ENCODE assay signal across 32 mouse cellular contexts in the genomic region with DNA sequence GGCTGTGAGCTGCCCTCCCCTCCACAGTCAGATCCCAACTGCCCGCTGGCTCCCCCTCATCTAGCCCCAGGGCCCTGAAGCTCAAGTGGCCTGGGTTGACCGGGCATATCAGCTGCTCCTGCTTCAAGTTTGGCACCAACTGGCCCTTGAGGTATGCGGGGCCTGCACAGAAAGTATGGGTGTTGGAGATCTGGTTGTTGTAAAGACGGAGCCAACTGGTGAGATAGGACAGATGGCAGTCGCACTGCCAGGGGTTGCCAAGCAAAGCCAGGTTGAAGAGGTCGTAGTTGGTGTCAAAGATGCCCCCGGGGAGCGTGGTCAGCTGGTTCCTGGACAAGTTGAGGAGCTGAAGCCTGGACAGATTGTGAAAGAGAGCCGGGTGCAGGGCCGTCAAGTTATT. TPM values are rescaled to one million over a fixed set of nuclear protein-coding genes. Genes with fewer than 3 reads are reported as not detected.
DNase-seq lines count a peak whose midpoint lies in the region; ATAC-seq lines count a peak whose summit lies in the region.
"Had no signal": no experiment of that assay in that cellular context is flagged by ENCODE, and none has a peak within 500 bp of the region (broad histone marks: within the 10 kb centered on the region; RNA-seq: fewer than 3 reads in every experiment).

No protein-coding gene starts in this region.

- no peaks in the 10 kb centered on the region for H3K9me3 ChIP-seq in heart, embryonic 10.5 days
- no peaks in the 10 kb centered on the region for H3K9me3 ChIP-seq in heart, embryonic 15.5 days (replicated peaks)
- H3K9me3 ChIP-seq: G1E; liver, embryonic 13.5 days had no signal

- H3K36me3 ChIP-seq in heart, embryonic 10.5 days = no peaks in the 10 kb centered on the region
- H3K36me3 ChIP-seq in heart, embryonic 15.5 days = no peaks in the 10 kb centered on the region
- H3K36me3 ChIP-seq: G1E had no signal

- no peak overlapping the region for H3K9ac ChIP-seq in heart, embryonic 15.5 days
- H3K9ac ChIP-seq: hindbrain, embryonic 14.5 days; liver, embryonic 13.5 days had no signal

- no peak overlapping the region for H3K4me2 ChIP-seq in heart, embryonic 15.5 days
- H3K4me2 ChIP-seq: hindbrain, embryonic 14.5 days; liver, embryonic 13.5 days had no signal

- peaks cover 31% of the 10 kb centered on the region for H3K27me3 ChIP-seq in heart, embryonic 10.5 days (ENCODE audit: insufficient read depth, poor library complexity, severe bottlenecking)
- 0 out of 2 replicates have a peak, but pooled peaks cover 9% of the 10 kb centered on the region for H3K27me3 ChIP-seq in heart, embryonic 15.5 days
- H3K27me3 ChIP-seq: liver, embryonic 13.5 days had no signal

- ATAC-seq in heart, embryonic 15.5 days (replicated peaks; ENCODE audit: insufficient number of reproducible peaks, insufficient read depth, low FRiP score, low read depth) = 0 out of 2 replicates have a peak, but pooled peaks have one; percentile 19
- ATAC-seq in megakaryocyte, adult 5-6 weeks (ENCODE audit: poor library complexity, severe bottlenecking) = no peak
- ATAC-seq: forebrain, embryonic 14.5 days; intestine, postnatal 0 days had no signal

- H3K27ac ChIP-seq in heart, embryonic 10.5 days = no peak overlapping the region
- H3K27ac ChIP-seq in heart, embryonic 15.5 days = no peak overlapping the region
- H3K27ac ChIP-seq: gastrocnemius, adult 2 months; hindbrain, embryonic 14.5 days; liver, embryonic 13.5 days; macrophage had no signal

- H3K4me1 ChIP-seq in heart, embryonic 10.5 days = peaks cover 30% of the 10 kb centered on the region
- peaks cover 11% of the 10 kb centered on the region for H3K4me1 ChIP-seq in heart, embryonic 15.5 days (replicated peaks)

- no peak overlapping the region for H3K4me3 ChIP-seq in heart, embryonic 10.5 days
- no peak overlapping the region for H3K4me3 ChIP-seq in heart, embryonic 15.5 days
- H3K4me3 ChIP-seq: gastrocnemius, adult 2 months; liver, embryonic 13.5 days had no signal

- peak; percentile 73 for DNase-seq in adrenal gland, postnatal 14 days
- no peak for DNase-seq in adrenal gland, adult 8-10 months
- peak; percentile 70 to 72 for DNase-seq in heart, adult 9 months (ENCODE audit: low spot score in 2 of 2)
- DNase-seq in heart, embryonic 10.5 days (ENCODE audit: low spot score) = no peak
- DNase-seq in heart, postnatal 4 days = peak; percentile 56
- DNase-seq in T-cell, adult 2 months (ENCODE audit: low spot score) = no peak
- DNase-seq: cerebellum, adult 18-20 months; cerebellum, postnatal 14 days; gastrocnemius, adult 2 months; kidney, postnatal 10 days; layer of hippocampus, postnatal 36 days; left cerebral cortex, postnatal 4 days; liver, embryonic 13.5 days; lung, adult 2 months; lung, postnatal 10 days; midbrain, embryonic 14.5 days; right cerebral cortex, postnatal 14 days; thymus, postnatal 14 days had no signal

- 82% methylated on average over 10 of the region's 10 CpGs for WGBS in heart, embryonic 10.5 days
- WGBS in heart, embryonic 15.5 days = 49% methylated on average over 10 of the region's 10 CpGs

RNA-seq across cellular contexts. Expression of a gene that starts 7.9 kb away (rescaled TPM):
- 7.5 and 28.6 TPM in 2 replicates for total RNA-seq in adrenal gland, postnatal 14 days (2021)
- under 1 TPM; 0.12 to 0.91 (median 0.74) TPM for total RNA-seq in adrenal gland, adult 8-10 months (2022)
- 0.23 TPM in 1 of 2 replicates, not detected in the other for polyA plus RNA-seq in heart, embryonic 10.5 days (2016; fragmentation: Nextera tagmentation; extraction: Ambion mirVana)
- polyA plus RNA-seq in heart, embryonic 15.5 days (2015; fragmentation: Nextera tagmentation; extraction: Ambion mirVana) = not detected in 2 replicates
- not detected for total RNA-seq in heart, postnatal 4 days (2021)
- not detected in 2 replicates for total RNA-seq in megakaryocyte, adult 5-6 weeks (2015)
- total RNA-seq in megakaryocyte, adult 5-6 weeks (2017) = not detected in 2 replicates
- total RNA-seq: gastrocnemius, adult 2 months; layer of hippocampus, postnatal 36 days; left cerebral cortex, postnatal 4 days; monocyte, adult 5-6 weeks had no signal
- polyA plus RNA-seq: embryonic facial prominence, embryonic 11.5 days; forebrain, embryonic 14.5 days; frontal cortex, adult 2 months; G1E; heart, embryonic 14.5 days; hindbrain, embryonic 14.5 days; limb, embryonic 14.5 days; macrophage; midbrain, embryonic 14.5 days; neural tube, embryonic 14.5 days; urinary bladder, adult 2 months had no signal

RNA-seq across cellular contexts. Expression of a gene that starts 23.6 kb away (rescaled TPM):
- 0.15 TPM in 2 replicates for total RNA-seq in adrenal gland, postnatal 14 days (2021)
- total RNA-seq in adrenal gland, adult 8-10 months (2022) = under 1 TPM in 3 of 4 experiments, not detected in 1; 0.03 to 0.15 (median 0.11) TPM
- polyA plus RNA-seq in heart, embryonic 10.5 days (2016; fragmentation: Nextera tagmentation; extraction: Ambion mirVana) = 0.20 and 0.37 TPM in 2 replicates
- 0.26 and 0.28 TPM in 2 replicates for polyA plus RNA-seq in heart, embryonic 15.5 days (2015; fragmentation: Nextera tagmentation; extraction: Ambion mirVana)
- total RNA-seq in heart, postnatal 4 days (2021) = under 1 TPM; 0.70 to 0.76 TPM
- not detected in 2 replicates for total RNA-seq in megakaryocyte, adult 5-6 weeks (2015)
- total RNA-seq in megakaryocyte, adult 5-6 weeks (2017) = not detected in 2 replicates
- total RNA-seq: monocyte, adult 5-6 weeks had no signal
- polyA plus RNA-seq: frontal cortex, adult 2 months; G1E; liver, embryonic 13.5 days; macrophage had no signal

RNA-seq across cellular contexts. Expression of a gene that starts 51.1 kb away (rescaled TPM):
- total RNA-seq in adrenal gland, postnatal 14 days (2021) = 0.64 and 0.78 TPM in 2 replicates
- under 1 TPM in 2 of 4 experiments, not detected in 2; 0.15 to 0.27 TPM for total RNA-seq in adrenal gland, adult 8-10 months (2022)
- polyA plus RNA-seq in heart, embryonic 10.5 days (2016; fragmentation: Nextera tagmentation; extraction: Ambion mirVana) = 3.0 and 5.4 TPM in 2 replicates
- 1.3 and 1.6 TPM in 2 replicates for polyA plus RNA-seq in heart, embryonic 15.5 days (2015; fragmentation: Nextera tagmentation; extraction: Ambion mirVana)
- total RNA-seq in heart, postnatal 4 days (2021) = under 1 TPM; 0.12 to 0.38 TPM
- total RNA-seq in megakaryocyte, adult 5-6 weeks (2015) = 0.07 and 0.38 TPM in 2 replicates
- total RNA-seq in megakaryocyte, adult 5-6 weeks (2017) = not detected in 2 replicates
- total RNA-seq: gastrocnemius, adult 2 months had no signal

Comparison
In these comparisons a context has a peak if more than half of its experiments do, and no peak if none do; other contexts are left out.
1. DNase-seq: peak in adrenal gland, postnatal 14 days (single experiment), heart, adult 9 months (2 of 2) and heart, postnatal 4 days (single experiment); none in adrenal gland, adult 8-10 months (single experiment), heart, embryonic 10.5 days (single experiment) and T-cell, adult 2 months (single experiment).